Mouse (Mus musculus) MN1 (cell line): Measurements from ENCODE around the gene Mier2.

Source experiments
- DNase-seq: peaks from one replicate; pipeline ENCODE4 v3.0.0-alpha.2; 2016; ENCODE audit warnings: low spot score

Mier2 gene

DNA sequence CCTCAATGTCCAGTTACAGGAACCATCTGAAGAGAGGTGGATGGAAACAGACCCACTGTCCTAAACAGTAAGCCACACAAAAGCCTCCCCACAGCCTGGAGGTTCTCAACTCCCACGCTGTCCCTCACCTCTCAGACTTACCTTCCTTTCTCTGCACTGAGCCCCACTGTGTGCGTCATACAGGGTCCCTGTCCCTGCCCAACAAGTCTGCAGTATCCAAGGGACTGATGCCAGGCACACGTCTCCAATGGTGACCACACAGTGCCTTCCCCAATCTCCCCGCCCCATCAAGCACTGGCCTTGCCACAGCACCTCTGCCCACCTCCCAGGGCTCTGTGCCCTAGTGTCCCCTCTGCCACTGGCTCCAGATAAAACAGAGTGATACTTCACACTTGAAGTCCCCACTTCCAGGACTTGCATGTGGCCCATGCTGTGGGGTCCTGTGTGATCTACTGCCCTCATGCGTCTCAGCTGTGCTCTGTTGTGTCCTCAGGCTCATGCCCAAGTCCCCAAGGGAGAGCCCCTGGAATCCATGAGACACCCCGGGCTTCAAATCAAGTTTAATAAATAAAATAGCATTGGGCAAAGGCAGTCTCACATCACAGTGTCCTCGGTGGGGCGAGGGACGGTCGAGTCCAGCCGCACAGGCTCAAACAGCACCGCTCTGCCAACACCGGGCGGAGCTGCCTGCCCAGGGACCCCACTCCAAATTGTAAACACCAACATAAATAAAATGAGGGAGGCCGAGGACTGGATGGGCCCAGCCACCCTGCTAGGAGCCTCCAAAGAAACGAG, 15.1 kb downstream of the Mier2 start:
- no peak for DNase-seq

DNA sequence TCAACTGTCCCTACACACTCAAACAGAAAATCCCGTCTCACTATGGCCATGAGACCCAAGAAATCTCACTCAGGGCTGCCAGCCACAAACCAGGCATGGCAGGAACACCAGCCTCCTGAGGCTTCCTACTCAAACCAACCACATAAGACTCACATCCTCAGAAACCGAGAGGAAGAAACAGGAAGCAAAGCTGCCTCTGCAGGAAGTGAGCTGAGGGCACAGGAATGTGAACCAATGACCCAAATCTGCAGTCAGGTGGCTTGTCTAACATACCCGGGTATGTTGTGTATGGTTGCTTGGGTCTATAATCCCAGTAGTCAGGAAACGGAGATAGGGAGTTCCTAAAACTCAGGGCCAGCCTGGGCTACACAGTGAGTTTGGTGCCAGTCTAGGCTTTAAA, 16.1 kb downstream of the Mier2 start:
- DNase-seq, result no peak

DNA sequence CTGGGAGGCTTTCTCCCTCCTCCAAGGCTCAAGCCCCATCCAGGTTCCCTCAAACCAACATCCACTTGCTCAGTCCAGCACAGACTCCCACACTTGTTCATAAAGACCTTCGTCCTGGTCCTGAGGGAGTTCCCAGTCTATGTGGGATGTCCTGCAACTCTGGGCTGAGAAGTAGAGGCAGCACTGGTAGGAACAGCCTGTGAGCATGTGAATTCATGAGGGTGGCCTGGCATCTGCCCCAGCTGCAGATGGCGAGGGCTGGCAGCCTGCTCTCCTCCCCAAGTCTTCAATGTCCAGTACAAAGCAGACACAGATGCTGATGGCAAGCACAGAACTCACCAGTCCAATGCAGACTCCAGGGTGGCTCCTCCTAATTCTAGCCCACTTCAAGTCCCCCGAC, 16.7 kb downstream of the Mier2 start:
- DNase-seq, result no peak

DNA sequence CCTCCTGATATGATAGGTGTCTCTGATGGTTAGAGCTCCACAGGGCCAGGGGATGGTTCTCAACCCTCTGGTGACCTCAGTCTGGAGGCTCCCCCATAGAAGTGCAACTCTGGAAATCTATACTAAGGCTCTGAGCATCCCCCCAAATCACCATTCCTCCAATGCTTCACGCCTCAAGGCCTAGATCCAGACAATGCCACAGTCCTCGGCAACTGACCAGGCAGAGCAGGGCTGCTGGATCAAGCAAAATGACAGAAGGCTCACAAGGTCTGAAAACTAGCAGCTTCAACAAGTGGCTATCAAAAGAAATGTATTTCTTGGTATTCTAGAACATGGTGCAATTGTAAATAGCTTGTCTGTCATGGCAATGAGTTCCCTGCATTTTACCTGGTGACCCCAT, 17.2 kb downstream of the Mier2 start:
- DNase-seq, result no peak

DNA sequence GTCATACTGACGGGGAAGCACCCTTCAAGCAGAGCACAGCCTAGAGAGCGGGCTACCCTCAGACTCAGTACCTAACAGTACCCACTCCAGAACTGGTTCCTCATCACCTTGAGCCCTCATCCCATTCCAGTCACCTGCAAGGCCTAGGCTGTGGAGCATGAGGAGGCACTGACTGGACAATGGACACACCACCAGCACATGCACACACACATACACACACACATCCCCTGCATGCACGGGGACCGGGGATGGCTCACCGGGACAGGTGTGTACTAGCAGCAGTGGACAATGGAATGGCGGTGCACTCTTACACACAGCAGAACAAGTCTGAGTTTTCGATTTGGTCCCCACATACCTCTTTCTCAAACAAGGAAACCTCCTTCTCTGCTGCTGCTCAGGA, 17.7 kb downstream of the Mier2 start:
- DNase-seq, result no peak

DNA sequence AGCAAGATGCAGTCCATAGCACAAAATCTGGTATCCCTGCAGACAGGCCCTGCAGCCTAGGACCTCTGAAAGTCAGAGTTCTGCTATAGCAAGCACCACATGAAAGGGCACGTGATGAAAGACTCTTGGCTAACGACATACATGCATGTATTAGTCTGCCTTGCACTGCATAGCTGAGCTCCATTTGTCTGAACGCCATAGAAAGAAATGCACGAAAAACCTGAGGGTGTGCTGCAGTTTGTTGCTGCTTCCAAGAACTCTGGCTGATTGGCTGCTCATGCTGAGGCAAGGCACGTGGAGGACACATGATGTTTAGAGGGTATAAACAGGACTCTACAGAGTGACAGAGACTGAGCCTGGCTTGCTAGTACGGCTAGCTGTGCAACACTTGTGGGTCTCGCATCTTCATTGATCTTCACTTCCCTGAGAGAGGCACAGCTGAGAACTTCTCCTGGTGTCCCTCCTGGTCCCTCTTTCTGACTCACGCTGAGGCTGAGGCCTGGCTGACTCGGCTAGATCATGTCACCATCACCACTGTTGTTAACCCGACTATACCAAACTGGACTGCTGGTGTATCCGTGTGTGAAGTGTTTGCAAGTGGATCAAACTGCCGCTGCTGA, 18.4 kb downstream of the Mier2 start:
- no peak for DNase-seq

DNA sequence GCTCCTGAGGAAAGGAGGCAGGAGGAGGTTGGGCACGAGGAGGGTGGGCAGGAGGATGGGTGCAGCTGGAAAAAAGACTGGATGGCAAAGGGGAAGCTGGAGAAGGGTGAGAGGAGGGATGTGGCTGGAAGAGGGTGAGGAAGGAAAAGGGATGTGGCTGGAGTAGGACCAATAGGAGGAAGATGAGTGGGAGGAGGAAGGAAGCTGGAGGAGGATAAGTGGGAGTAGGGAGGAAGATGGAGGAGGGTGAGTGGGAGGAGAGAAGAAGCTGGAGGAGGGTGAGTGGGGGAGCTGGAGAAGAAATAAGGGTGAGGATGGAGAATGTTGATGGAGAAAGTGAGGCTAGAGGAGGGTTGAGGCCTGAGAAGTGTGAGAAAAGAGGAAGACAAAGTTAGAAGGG, 19.6 kb downstream of the Mier2 start:
- no peak for DNase-seq

DNA sequence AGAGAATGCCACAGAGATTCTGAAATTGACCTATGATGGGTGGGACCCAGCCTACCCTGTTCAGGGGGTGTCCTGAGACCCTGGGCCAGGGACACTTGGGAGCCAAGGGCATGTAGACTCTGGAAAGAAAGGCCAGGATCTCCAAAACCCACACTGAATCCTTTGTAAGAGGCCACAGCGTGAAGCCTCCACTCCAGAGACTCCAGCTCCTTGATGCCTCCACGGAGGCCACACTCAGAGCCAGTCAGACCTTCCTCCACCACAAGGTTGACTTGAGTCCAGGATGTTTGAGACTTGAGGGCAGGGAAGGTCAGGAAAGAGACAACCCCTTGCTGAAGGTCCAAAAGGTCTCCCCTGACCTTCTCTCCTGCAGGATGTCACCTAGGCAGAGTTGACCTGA, 20.6 kb downstream of the Mier2 start:
- DNase-seq, result no peak

DNA sequence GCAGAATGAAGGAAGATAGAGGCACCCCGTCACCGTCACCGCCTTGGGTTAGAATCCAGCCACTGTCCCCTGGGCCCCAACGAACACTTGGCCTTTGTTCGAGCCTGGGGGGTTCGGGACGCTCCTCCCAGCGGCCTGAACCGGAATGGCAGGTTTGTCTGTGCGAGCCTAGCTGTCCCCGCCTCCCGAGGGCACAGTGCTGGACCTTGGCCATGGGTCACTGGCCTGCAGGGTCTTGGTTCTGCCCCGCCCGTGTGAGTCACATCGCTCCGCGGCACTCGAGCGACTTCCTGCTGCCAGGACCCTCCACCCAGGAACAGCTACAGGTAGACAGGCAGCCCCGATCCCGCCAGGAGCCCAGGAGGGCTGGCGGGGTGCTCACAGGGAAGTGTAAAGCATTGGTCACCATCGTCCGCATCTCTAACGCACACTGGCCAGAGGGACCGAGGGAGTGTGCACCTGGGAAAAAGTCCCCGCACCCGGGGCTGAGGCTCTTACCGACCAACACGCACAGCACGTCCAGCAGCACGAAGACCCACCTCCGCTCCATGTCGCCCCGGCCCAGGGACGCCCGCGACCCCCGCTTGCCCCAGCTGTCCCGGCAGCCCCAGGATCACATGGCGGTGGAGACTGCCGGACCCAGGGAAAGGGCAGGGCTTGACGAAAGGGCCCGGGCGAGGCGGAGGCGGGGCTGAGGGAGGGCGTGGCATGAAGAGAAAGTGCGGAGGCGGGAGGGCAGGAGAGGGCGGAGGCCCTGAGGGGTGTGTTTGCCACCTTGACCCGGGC, 21.7 kb downstream of the Mier2 start, which contains the start of gene Plpp2:
Gene Plpp2 (minus strand): TSS at position 671 of the 786 bp plus-strand sequence.
- DNase-seq, result peak; percentile 86

DNA sequence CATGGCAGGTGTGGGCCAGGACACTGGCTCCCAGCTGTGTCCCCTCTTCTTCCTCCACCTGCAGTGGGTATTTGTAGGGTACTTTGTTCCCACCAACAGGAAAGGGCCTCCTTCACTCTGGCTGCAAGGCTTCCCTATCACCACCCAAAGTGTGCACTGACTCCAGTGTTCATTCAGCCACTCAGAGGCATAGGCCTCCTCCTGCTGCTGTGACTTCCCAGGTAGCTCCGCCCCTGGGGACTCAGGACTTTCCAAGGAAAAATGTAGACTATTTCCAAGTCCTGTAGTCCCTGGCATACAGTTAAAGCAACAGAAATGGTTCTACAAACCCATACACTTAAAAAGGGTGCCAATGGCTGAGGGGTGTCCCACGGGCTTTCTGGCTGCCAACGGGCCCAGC, 22.3 kb downstream of the Mier2 start:
- no peak for DNase-seq

DNA sequence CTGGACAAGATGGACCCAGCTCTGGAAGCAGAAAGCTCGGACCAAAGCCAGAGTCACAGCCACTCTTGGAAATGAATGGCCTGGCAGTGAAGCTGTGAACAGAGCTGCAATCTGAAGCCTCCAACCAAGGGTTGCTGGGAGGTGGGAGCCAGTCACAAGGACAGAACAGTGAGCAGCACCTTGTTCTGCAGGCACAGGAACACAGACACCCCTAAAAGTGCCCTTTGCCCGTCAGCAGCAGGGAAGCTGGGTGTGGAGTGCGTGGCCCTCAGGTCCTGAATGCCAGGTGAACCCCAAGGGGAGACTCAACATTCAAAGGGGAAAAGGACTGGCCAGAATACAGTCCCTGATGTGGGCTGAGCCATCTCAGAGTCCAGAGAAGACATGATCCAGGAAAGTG, 23.4 kb downstream of the Mier2 start:
- no peak for DNase-seq

DNA sequence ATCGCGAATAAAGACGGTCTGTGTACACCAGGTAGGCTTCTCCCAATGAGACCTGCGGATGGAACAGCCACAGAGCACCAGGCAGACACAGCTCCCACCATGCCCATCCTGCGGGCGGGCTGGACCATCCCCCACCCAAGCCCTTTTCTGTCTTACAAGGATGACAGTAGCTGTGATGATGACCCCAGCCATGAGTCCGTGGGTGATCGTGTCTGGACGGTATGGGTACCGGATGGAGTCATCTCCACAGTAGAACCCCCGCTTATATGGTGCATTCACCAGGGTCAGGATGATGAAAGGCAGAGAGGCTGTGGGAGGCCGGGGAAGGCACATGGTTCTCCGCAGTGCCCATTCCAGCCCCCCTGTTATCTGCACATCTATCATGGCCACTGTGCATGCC, 24.3 kb downstream of the Mier2 start:
- DNase-seq, result no peak

DNA sequence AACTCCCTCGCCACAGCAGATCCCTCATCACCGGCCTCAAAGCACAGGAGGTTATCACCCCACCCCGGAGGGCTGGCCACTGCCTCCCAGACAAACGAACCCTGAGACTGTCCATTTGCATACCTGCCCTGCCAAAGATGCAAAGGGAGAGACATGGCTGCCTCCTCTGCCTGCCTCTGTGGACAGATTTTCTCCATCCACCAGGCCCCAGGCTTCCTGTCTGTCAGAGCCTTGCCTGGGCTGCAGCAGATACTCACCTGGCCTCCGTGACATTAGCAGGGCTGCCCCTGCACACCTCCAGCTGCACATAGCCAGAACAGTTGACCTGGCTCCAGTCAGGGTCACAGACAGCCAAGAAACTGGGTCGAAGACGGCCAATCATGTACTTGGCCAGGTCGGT, 24.8 kb downstream of the Mier2 start:
- DNase-seq, result no peak

DNA sequence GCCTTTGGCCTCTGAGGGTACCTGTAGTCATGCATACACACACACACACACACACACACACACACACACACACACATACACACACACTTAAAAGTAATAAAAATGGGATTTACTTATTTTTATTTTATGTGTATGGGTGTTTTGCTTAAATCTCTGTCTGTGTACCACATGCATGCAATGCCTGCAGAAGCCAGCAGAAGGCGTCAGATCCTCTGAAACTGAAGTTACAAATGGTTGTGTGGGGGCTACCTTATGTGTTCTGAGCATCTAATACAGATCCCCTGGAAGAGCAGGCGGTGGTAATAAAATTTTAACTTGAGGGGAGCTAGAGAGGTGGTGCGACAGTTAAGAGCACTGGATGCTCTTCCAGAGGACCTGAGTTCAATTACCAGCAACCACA, 26.9 kb downstream of the Mier2 start:
- no peak for DNase-seq

DNA sequence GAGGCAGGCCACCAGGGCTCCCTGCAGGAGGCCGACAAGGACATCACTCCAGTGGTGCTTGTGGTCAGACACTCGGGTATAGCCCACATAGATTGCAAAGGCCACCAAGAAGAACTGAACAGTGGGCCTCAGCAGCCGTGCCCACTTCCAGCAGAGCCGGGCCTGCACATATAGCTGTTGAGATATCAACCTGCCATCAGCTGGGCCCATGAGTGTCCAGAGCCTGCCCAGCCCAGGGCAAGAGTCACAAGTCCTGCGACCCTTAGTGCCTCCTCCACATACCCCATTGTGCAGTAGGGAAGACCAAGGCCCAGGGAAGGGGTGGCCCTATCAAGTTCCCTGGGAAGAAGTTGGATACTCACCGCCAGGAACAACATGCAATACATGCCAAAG, 27.6 kb downstream of the Mier2 start:
- DNase-seq, result no peak

DNA sequence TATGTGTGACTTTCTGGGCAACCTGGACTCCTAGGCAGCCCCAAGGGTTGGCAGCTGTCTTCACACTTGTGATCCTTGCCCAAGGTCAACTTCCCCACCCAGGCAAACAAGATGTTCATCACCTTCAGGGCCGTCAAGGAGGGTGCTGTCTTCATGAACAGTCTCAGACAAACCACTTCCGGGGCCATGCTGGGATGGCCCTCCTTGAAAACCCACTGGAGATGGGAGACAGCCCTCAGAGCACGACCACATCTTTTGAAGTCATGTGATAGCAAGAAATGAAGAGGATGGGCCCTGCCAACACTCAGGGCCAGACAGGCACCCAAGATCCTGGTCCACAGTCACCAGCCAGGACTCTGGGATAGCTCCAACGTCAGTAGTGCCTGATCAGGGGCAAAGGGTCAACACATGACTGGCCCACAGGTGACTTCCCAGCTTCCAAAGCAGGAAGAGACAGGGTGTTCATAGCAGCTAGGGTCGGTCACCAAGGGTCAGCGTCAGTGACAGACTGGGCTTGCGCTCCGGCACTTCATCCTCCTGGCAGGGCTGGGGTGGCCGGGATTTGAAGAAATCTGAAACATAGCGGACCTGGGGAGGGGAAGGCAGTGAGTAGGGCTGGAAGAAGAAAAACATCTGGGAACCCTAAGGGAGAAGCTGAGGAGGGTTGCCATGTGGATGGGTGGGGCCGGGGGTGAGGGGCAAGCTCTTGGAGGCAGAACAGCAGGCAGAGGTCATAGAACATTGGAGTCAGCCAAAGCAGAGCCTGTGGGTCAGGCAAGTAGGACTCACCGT, 28.1 kb downstream of the Mier2 start:
- no peak for DNase-seq

DNA sequence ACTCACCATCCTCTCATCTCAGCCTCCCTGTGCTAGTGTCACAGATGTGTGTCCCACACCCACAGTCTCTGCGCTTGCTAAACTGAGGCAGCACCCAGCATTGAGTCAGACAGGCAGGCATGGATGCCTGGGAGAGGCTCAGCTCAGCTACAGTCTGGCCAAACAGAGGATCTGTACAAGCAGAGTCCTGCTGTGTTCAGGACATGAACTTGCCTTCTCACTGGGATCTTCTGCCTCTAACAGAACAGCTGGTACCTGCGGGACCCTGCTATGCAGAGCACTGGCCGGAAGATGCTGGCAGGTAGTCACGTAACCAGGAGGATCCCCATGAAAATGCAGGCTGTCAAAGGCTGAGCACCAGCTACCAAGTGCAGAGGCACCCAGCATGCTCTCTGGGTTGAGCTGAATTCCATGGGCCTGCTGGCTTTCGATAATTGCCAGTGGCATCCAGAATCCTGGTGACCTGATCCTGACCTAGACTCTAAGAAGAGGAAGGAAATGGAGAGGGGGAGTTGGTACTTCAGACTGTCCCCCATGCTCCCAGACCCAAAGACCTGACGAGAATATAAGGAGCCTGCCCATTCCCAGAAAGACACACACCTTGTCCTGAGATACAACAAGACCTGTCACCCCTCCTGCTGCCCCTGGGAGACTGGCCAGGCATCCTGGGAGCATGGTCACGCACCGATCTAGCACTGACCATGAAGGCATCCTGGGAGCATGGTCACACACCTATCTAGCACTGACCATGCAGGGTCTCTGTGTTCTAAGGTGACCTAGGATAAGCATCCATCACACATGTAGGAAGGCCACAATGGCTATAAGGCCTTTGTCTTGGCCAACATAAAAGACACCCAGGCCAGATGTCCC, 29.3 kb downstream of the Mier2 start:
- no peak for DNase-seq

DNA sequence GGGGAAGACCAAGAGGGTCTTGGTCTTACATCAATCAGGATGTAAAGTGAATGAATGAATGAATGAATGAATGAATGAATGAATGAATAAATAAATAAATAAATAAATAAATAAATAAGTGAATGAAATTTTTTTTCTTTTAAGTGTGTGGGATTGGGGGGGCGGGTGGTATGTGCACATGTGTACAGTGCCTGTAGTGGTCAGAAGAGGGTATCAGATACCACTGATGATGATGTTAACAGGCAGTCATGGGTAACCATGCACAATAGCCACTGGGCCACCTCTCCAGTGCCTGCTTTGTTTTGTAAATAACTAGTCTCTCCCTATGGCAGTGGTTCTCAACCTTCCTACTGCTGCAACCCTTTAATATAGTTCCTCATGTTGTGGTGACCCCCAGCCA, 30.6 kb downstream of the Mier2 start:
- no peak for DNase-seq

DNA sequence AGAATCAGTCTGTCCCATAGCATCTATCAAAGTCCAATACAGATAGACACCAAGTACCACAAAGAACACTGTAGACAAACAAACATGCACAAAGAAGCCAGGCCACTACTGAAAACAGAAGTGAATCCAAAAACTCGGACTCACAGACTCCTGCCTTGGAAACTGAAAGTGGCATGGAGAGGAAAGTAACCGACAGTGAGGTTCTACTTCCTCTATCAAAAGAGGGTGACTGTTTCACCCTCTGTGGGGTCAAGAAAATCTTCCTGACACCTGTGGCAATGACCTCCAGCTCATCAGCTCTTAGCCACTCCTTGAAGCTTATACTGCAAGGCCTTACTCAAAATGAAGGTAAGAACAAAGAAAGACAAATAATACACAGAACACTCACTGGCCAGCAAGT, 48.3 kb downstream of the Mier2 start:
- no peak for DNase-seq

DNA sequence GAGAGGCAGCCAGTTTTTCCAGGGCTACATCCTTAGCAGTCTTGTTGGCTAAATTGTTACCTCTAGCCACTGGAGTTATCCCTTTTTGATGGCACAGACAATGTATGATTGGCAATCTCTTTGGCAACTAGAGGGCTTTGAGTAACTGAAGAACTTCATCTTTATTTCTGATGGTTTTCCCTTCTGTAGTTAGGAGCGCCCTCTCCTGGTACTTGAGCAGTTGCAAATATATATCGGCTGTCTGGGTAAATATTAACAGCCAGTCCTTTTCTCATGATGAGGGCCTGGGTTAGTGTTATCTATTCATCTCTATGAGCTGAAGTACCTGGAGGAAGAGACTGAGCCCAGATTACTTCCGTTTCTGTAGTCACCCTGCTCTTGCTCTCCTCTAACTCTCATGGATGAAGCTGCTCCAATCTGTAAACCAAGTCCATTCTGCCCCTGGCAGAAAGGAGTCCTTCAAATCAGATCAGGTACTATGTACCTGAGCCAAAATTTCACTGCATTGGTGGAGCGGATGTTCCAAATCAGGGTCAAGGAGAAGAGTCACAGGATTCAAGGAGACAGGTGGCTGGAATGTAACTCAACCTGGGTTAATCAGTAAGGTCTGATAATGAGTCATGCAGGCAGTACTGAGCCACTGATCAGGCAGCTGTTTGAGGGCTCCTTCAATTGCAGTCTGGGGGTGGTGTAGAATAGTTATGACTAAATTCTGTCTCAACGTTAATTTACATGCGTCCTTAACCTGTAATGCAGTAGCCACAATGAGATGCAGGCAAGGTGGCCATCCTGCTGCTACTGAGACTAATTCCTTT, 52.0 kb downstream of the Mier2 start:
- DNase-seq, result no peak
